Mouse (Mus musculus): ENCODE data around the gene Uba7. TPM values are rescaled to one million over a fixed set of nuclear protein-coding genes. Genes with fewer than 3 reads are reported as not detected.

The Uba7 gene
- polyA plus RNA-seq, 1 experiment: 43.0 TPM

GRCm38 (mm10) chr9:107962916-107963315 is 12.4 kb upstream of the Uba7 start:
- H3K27me3 ChIP-seq (replicated peaks; ENCODE audit: control insufficient read depth, insufficient read depth, low read length): no peaks in the 10 kb centered on the region
- no peaks in the 10 kb centered on the region for H3K4me1 ChIP-seq (ENCODE audit: control insufficient read depth, insufficient read depth, low read length)
- no peak for DNase-seq
- WGBS: 97% methylated on average over 9 of the region's 9 CpGs
- H3K27ac ChIP-seq (ENCODE audit: insufficient read depth, low read depth, low read length): no peak overlapping the region
- no peak overlapping the region for H3K4me3 ChIP-seq (ENCODE audit: insufficient read depth, low read depth, low read length)
- TF ChIP-seq CTCF (conservative IDR thresholded peaks at IDR 0.05; ENCODE audit: insufficient read depth, insufficient read length, low read depth, low read length): no peak
- no peak for TF ChIP-seq POLR2A (IDR thresholded peaks at IDR 0.05; ENCODE audit: low read depth, low read length)
- no peaks in the 10 kb centered on the region for H3K36me3 ChIP-seq (ENCODE audit: control insufficient read depth, insufficient read depth, low read length)

- TF ChIP-seq POLR2A (IDR thresholded peaks at IDR 0.05; ENCODE audit: low read depth, low read length): no peak
- peak; percentile 96 for TF ChIP-seq CTCF (conservative IDR thresholded peaks at IDR 0.05; ENCODE audit: insufficient read depth, insufficient read length, low read depth, low read length)
- 21% methylated on average over 5 of the region's 5 CpGs for WGBS
- H3K36me3 ChIP-seq (ENCODE audit: control insufficient read depth, insufficient read depth, low read length): no peaks in the 10 kb centered on the region
Measured at GRCm38 (mm10) chr9:107963700-107964099, 11.6 kb upstream of the Uba7 start.

GRCm38 (mm10) chr9:107964681-107965080 is 10.6 kb upstream of the Uba7 start:
- H3K4me1 ChIP-seq (ENCODE audit: control insufficient read depth, insufficient read depth, low read length): no peaks in the 10 kb centered on the region
- H3K4me3 ChIP-seq (ENCODE audit: insufficient read depth, low read depth, low read length): no peak overlapping the region
- 90% methylated on average over 9 of the region's 9 CpGs for WGBS
- no peaks in the 10 kb centered on the region for H3K27me3 ChIP-seq (replicated peaks; ENCODE audit: control insufficient read depth, insufficient read depth, low read length)
- H3K27ac ChIP-seq (ENCODE audit: insufficient read depth, low read depth, low read length): no peak overlapping the region
- TF ChIP-seq CTCF (conservative IDR thresholded peaks at IDR 0.05; ENCODE audit: insufficient read depth, insufficient read length, low read depth, low read length) (no peak), POLR2A (IDR thresholded peaks at IDR 0.05; ENCODE audit: low read depth, low read length) (no peak)
- no peaks in the 10 kb centered on the region for H3K36me3 ChIP-seq (ENCODE audit: control insufficient read depth, insufficient read depth, low read length)
- no peak for DNase-seq

More at GRCm38 (mm10) chr9:107963700-107964099, 11.6 kb upstream of the Uba7 start:
- Histone ChIP-seq H3K4me3 (ENCODE audit: insufficient read depth, low read depth, low read length) (no peak overlapping the region), H3K4me1 (ENCODE audit: control insufficient read depth, insufficient read depth, low read length) (no peaks in the 10 kb centered on the region), H3K27ac (ENCODE audit: insufficient read depth, low read depth, low read length) (no peak overlapping the region), H3K27me3 (replicated peaks; ENCODE audit: control insufficient read depth, insufficient read depth, low read length) (no peaks in the 10 kb centered on the region)
- peak; percentile 89 for DNase-seq

DNA sequence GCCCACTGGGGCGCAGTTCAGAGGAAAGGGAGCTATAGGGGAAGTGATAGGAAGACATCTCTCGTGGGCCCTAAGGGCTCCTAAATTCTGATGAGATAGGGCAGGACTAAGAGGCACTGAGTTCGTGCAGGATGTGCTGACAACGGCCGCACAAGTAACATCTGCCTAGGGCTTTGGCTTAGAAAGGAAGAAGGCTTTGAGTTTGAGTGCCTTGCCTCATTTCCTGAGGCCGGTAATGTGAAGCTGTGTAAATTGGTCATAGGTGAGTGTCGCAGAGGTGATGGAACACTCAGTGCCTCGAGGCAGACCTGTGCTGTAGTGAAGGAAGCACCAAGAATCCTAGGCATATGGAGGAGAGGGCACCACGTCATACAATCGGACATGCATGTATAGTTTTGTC is 8.6 kb upstream of the Uba7 start:
- H3K36me3 ChIP-seq (ENCODE audit: control insufficient read depth, insufficient read depth, low read length): no peaks in the 10 kb centered on the region
- TF ChIP-seq CTCF (conservative IDR thresholded peaks at IDR 0.05; ENCODE audit: insufficient read depth, insufficient read length, low read depth, low read length): no peak
- TF ChIP-seq POLR2A (IDR thresholded peaks at IDR 0.05; ENCODE audit: low read depth, low read length): no peak
- H3K27ac ChIP-seq (ENCODE audit: insufficient read depth, low read depth, low read length): no peak overlapping the region
- no peaks in the 10 kb centered on the region for H3K27me3 ChIP-seq (replicated peaks; ENCODE audit: control insufficient read depth, insufficient read depth, low read length)
- no peak for DNase-seq
- H3K4me3 ChIP-seq (ENCODE audit: insufficient read depth, low read depth, low read length): no peak overlapping the region
- no peaks in the 10 kb centered on the region for H3K4me1 ChIP-seq (ENCODE audit: control insufficient read depth, insufficient read depth, low read length)
- WGBS: 88% methylated on average over 10 of the region's 10 CpGs

GRCm38 (mm10) chr9:107967437-107967836 is 7.9 kb upstream of the Uba7 start:
- H3K4me1 ChIP-seq (ENCODE audit: control insufficient read depth, insufficient read depth, low read length): no peaks in the 10 kb centered on the region
- no peak overlapping the region for H3K4me3 ChIP-seq (ENCODE audit: insufficient read depth, low read depth, low read length)
- TF ChIP-seq CTCF (conservative IDR thresholded peaks at IDR 0.05; ENCODE audit: insufficient read depth, insufficient read length, low read depth, low read length): no peak
- no peak for TF ChIP-seq POLR2A (IDR thresholded peaks at IDR 0.05; ENCODE audit: low read depth, low read length)
- peak; percentile 19 for DNase-seq
- H3K36me3 ChIP-seq (ENCODE audit: control insufficient read depth, insufficient read depth, low read length): no peaks in the 10 kb centered on the region
- H3K27ac ChIP-seq (ENCODE audit: insufficient read depth, low read depth, low read length): no peak overlapping the region
- 70% methylated on average over 6 of the region's 6 CpGs for WGBS
- no peaks in the 10 kb centered on the region for H3K27me3 ChIP-seq (replicated peaks; ENCODE audit: control insufficient read depth, insufficient read depth, low read length)

- Histone ChIP-seq H3K4me1 (ENCODE audit: control insufficient read depth, insufficient read depth, low read length) (no peaks in the 10 kb centered on the region), H3K27me3 (replicated peaks; ENCODE audit: control insufficient read depth, insufficient read depth, low read length) (no peaks in the 10 kb centered on the region), H3K27ac (ENCODE audit: insufficient read depth, low read depth, low read length) (no peak overlapping the region), H3K4me3 (ENCODE audit: insufficient read depth, low read depth, low read length) (no peak overlapping the region), H3K36me3 (ENCODE audit: control insufficient read depth, insufficient read depth, low read length) (no peaks in the 10 kb centered on the region)
- DNase-seq: no peak
- 94% methylated on average over 7 of the region's 7 CpGs for WGBS
- TF ChIP-seq CTCF (conservative IDR thresholded peaks at IDR 0.05; ENCODE audit: insufficient read depth, insufficient read length, low read depth, low read length): no peak
- TF ChIP-seq POLR2A (IDR thresholded peaks at IDR 0.05; ENCODE audit: low read depth, low read length): no peak
Measured at GRCm38 (mm10) chr9:107968531-107968930, 6.8 kb upstream of the Uba7 start.

GRCm38 (mm10) chr9:107970311-107970710 is 5.0 kb upstream of the Uba7 start:
- TF ChIP-seq CTCF (conservative IDR thresholded peaks at IDR 0.05; ENCODE audit: insufficient read depth, insufficient read length, low read depth, low read length) (no peak), POLR2A (IDR thresholded peaks at IDR 0.05; ENCODE audit: low read depth, low read length) (no peak)
- H3K27ac ChIP-seq (ENCODE audit: insufficient read depth, low read depth, low read length): no peak overlapping the region

More at GRCm38 (mm10) chr9:107970311-107970710, 5.0 kb upstream of the Uba7 start:
- no peaks in the 10 kb centered on the region for H3K36me3 ChIP-seq (ENCODE audit: control insufficient read depth, insufficient read depth, low read length)
- no peak overlapping the region for H3K4me3 ChIP-seq (ENCODE audit: insufficient read depth, low read depth, low read length)
- no peak for DNase-seq
- 90% methylated on average over 5 of the region's 5 CpGs for WGBS
- no peaks in the 10 kb centered on the region for H3K27me3 ChIP-seq (replicated peaks; ENCODE audit: control insufficient read depth, insufficient read depth, low read length)
- no peaks in the 10 kb centered on the region for H3K4me1 ChIP-seq (ENCODE audit: control insufficient read depth, insufficient read depth, low read length)

All from kidney, adult 2 months (tissue).